Mouse (Mus musculus) monocyte, adult 2 months (primary cell): ENCODE measurements at regions not wholly inside any gene's neighbourhood (a gene's known extent, or its start where the extent isn't known, plus 50 kb on each side); places are given as distances from the start of the nearest gene placed in this dataset.

Experiments
- DNase-seq, 2 experiments: peaks; one replicate each; pipeline ENCODE4 v3.0.0; 2022; ENCODE audit warnings: low spot score in 2 of 2, low read depth in 1 of 2

- DNase-seq = no peak
Measured at GRCm38 (mm10) chr6:99786977-99787376, 60.8 kb upstream of the Prok2 start.

DNA sequence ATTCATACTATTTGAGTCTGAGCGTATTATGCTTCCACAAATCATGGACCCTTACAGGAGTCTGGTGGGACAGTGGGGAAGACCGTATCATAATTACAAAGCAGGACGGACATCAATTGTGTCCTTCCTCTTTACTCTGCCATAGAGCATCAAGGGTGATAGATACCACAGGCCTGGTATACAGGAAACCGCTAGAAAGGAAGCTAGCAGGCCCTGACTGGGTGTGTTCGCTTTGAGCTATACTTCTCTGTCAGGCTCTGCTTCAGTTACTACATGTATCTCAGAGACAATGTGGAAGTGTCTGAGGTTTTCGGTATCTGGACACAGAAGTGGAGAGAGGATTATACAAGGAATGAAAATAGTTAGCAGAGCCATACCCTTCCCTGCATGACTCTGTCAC, 59.0 kb upstream of the Prok2 start:
- peak; percentile 53 to 57 for DNase-seq

GRCm38 (mm10) chr6:99784804-99785203, 58.6 kb upstream of the Prok2 start:
- DNase-seq = peak in 1 of 2 experiments; percentile 56

GRCm38 (mm10) chr6:99784285-99784684, 58.1 kb upstream of the Prok2 start:
- DNase-seq = no peak

DNA sequence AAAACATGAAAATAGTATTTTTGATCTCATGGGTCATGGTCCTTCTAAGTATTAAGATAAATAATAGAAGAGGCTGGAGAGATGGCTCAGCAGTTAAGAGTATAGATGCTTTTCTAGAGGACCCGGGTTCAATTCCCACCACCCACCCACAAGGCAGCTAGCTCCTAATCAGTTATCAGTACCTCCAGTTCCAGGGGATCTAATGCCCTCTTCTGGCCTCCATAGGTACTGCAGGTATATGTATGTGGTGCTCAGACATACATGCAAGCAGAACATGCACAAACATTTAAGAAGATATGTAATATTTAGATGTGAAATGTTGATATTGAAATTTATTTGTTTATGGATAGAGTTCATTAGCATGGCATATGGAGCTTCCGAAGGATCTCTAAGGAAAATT, 56.8 kb upstream of the Prok2 start:
- no peak for DNase-seq
